Mouse (Mus musculus) large intestine, adult 2 months (tissue): Measurements from ENCODE around the gene Tor1aip2. TPM values are rescaled to one million over a fixed set of nuclear protein-coding genes. Genes with fewer than 3 reads are reported as not detected.
"Not testable (repeated sequence)": the region's sequence is repeated elsewhere in the genome, so short reads cannot be mapped to it uniquely, and the experiment has no call there.

Experiments
- DNase-seq: peaks from one replicate; pipeline ENCODE4 v3.0.0-alpha.2; 2012; ENCODE audit warnings: low read depth, low spot score
- whole genome bisulfite sequencing: fragments of 180-500 bp; shearing (Covaris S2); methylation state at CpG from one replicate; pipeline ENCODE4 v1.1.7; 2018; 5-methylcytosine and 5-hydroxymethylcytosine counted together
- polyA plus RNA-seq: library from polyadenylated mRNA; depleted of rRNA; stranded (reverse); fragments of >200 nt; gene quantifications from 2 replicates; pipeline ENCODE4 v1.2.3, GENCODE M21; 2012

Tor1aip2 gene
- polyA plus RNA-seq, 1 experiment, result 91.4 TPM

DNA sequence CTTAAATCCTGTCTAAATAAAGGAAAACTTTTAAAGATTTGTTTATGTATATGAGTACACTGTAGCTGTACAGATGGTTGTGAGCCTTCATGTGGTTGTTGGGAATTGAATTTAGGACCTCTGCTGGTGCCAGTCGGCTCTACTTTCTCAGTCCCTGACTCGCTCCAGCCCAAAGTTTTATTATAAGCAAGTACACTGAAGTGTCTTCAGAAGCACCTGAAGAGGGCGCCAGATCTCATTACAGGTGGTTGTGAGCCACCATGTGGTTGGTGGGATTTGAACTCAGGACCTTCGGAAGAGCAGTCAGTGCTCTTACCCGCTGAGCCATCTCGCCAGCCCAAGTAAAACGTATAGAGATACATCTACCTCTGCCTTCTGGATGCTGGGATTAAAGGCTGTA, 4.8 kb downstream of the Tor1aip2 start:
- 65% methylated on average over 7 of the region's 7 CpGs for WGBS
- DNase-seq, result not testable (repeated sequence)

DNA sequence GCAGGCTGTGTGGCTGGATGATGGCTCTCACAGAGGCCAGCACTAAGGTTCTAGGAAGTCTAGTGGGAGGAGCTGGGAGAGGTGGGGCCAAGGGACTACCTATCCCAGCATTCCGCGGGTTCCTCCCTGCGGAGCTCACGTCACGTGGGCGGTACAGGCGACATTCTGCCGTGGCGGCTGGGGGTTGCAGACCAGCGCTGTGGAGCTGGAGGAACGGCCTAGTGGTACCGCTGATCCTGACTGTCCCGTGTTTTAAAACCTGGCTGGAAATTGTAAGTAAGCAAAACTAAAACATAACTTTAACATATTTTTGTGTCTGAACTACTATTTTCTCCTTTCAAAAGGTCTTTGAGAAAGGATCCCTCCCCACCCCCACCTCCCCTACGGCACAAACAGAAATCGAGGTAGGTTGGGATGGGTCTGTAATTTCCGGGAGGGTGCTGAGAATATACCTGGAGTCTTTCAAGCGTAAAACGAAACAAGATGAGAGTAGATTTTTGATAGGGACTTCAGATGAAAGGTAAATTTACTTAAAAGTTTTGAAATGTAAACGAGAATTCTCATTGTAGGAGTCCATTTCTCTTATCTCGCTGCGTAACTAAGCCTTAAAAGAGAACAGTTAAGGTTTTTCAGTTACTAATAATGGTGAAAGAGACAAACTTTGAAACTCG, 5.7 kb downstream of the Tor1aip2 start:
- DNase-seq, result no peak

DNA sequence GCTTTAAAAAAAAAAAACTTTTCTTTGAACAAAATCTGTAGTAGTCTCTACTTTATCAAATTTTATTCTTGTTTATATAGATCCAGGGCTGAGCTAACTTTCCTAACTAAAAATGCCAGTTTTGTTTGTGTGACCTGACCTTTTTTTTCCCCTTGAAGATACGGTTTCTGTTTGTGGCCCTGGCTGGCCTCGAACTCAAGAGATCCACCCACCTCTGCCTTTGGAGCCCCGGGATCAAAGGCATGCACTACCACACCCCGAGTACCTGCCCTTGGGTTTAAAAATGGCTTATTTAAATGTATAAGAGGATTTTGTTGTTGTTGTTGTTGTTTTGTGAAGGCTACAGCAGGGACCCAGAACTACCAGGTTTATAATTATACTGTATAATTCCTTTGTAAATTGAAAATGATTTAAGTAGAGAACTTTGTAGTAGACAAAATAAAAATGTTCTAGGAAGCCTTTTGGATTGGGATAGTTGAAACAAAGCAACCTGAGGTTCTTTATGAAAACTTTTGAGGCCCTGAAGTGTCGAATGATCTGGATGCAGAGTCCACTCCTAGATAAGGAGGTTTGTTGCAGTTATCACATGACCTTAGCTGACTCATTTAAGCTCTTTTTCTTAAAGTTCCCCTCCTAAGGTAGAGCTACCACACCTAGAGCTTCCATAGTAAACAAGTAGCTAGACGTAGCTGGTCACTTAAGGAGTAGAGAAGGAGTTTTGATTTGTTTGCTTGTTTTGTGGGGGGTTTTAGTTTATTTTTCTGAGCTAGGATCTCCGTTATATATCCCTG, 6.4 kb downstream of the Tor1aip2 start:
- no peak for DNase-seq
- WGBS, result 9% methylated on average over 7 of the region's 7 CpGs

More for the DNA sequence above, 5.7 kb downstream of the Tor1aip2 start:
- WGBS, result under 1% methylated on average over 22 of the region's 22 CpGs

DNA sequence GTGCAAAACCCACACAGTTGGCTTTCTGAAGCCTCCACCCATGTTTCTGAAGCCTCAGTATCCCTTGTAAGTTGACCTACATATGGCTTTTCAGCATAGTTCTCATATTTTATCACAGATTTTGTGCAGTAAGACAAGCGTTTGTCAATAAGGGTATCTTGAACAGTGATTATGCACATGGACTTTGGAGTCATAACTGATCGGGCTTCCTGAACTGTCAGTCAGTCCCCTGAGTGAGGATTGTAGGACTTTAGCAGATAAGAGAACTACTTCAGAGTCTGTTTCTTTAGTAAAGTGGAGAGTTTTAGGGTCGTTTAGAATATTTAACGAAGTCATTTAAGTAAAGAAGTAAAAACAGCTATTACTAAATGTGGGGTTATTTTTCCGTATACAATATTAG, 7.3 kb downstream of the Tor1aip2 start:
- DNase-seq, result no peak
- WGBS, result 32% methylated on average over 5 of the region's 5 CpGs

DNA sequence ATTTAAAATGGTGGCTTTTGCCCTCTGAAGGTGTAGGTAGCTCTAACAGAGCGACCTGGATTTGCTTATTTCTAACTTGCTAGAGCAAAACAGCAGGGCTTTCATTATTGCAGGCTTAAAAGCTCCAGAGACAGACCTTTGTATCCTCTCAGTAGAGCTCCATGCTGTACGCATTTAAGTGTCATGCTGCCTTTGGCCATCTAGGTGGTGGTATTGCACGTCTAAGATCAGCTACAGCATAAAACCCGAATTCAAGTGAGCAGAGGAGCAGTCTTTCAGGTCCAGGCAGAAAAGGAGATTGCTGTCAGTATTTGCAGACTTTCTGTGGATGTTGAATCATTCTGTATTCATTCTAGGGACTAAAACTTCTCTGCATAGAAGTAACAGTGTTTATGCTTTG, 7.8 kb downstream of the Tor1aip2 start:
- WGBS, result 6% methylated on average over 4 of the region's 4 CpGs
- DNase-seq, result no peak

DNA sequence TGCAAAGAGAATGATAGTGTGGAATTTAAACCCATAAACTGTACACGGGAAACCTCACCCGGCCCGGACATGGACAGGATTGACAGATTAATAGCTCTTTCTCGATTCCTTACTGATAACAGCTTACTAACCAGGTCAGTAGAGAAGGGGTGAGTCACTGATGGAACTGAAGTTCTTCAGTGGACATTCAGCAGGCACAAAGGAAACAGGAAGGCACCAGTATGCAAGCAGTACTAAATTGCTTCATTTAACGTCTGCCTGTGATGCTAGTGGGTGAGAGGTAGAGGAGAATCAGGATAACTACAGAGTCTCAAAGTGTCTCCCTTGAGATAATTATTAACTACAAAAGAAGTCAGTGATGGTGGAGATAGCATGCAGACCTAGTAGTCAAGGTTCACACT, 9.0 kb downstream of the Tor1aip2 start:
- DNase-seq, result no peak
- 13% methylated on average over 5 of the region's 5 CpGs for WGBS

DNA sequence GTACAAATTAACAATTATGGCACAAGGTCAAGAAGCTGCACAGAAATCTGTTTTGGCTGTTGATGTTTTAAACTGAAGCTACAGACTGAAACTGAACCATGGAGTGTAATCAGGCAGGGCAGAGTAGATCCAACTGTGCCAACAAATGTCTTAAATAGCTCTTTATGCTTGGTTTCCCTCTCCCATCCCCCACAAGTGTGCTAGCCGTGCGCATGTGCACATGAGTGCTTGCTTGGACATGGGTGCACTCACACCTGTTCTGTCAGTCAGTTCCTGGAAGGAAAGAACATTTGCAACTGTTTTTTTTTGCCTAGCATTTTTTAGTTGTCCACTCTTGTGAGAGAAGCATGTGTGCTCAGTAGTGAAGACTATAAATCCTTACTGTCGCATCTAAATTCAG, 11.5 kb downstream of the Tor1aip2 start:
- no peak for DNase-seq

DNA sequence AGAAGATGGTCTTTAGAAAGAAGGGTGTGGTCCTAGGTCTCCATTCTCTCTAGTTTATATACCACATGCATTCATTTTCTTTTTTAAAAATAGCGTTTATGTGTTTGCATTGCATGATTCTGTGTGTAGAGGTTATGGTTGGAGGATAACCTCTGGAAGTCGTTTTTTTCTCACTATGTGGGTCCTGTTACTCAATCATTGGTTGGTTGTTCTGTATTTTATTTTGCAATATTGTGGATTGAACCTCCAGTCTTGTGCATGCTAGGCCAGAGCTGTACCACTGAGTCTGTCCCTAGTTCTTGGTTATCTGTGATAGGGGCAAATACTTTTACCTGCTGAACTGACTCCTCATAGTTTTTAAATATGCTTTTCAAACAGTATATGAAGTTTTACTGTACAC, 23.0 kb downstream of the Tor1aip2 start:
- WGBS, result 47% methylated on average over 2 of the region's 2 CpGs
- DNase-seq, result no peak

More for the DNA sequence above, 11.5 kb downstream of the Tor1aip2 start:
- WGBS, result 69% methylated on average over 3 of the region's 3 CpGs

DNA sequence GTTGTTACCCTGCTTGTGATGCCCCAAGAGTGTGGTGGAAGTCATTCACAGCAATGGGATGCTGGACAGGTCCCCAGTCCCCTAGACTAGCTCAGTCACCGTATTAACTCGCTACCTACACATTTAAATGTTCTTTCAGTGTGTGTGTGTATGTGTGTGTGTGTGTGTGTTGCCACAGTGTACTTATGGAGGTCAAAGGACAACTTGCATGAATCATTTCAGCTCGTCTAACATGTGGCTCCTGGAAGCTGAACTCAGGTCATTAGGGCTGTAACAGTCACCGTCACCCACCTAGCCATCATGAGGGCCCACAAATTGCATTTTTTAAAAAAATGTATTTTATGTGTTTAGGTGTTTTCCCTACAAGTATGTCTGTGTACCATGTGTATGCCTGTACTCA, 27.0 kb downstream of the Tor1aip2 start:
- 72% methylated on average over 4 of the region's 4 CpGs for WGBS
- DNase-seq, result no peak

DNA sequence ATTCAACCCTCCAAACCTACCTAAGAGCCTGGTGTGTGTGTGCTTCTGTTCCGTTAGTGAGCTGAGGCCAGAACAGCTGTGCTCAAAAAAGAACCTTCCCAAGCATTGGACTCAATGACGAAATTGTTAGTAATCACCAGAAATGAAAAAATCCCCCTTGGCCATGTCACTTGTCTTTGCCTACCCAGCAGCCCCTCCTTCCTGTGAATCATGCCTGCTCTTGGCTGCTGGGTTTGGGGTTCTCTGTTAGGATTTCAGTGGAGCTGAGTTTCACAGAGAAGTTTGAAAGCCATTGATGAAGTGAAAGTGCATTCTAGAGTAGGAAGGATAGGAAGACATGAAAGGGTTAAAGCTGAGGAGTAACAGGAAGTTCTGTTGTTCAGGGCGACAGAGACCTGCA, 30.9 kb downstream of the Tor1aip2 start:
- 49% methylated on average over 3 of the region's 3 CpGs for WGBS
- no peak for DNase-seq

DNA sequence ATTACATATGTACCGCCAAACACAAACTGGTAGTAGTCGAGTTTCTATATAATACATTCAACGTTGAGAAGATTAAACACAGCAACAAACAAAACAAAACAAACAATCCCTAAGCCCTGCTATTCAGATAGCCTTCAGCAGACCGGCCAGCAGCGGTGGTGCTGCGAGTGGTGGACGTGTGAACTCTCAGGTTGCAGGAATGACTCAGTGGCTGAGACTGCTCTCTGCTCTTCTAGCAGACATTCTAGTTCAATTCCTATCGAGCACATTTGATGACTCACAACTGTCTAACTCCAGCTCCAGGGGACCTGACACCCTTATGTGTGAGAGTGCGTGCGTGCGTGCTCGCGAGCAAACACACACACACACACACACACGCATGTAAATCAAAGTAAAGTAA, 34.9 kb downstream of the Tor1aip2 start:
- DNase-seq, result no peak
- WGBS, result 74% methylated on average over 14 of the region's 14 CpGs

DNA sequence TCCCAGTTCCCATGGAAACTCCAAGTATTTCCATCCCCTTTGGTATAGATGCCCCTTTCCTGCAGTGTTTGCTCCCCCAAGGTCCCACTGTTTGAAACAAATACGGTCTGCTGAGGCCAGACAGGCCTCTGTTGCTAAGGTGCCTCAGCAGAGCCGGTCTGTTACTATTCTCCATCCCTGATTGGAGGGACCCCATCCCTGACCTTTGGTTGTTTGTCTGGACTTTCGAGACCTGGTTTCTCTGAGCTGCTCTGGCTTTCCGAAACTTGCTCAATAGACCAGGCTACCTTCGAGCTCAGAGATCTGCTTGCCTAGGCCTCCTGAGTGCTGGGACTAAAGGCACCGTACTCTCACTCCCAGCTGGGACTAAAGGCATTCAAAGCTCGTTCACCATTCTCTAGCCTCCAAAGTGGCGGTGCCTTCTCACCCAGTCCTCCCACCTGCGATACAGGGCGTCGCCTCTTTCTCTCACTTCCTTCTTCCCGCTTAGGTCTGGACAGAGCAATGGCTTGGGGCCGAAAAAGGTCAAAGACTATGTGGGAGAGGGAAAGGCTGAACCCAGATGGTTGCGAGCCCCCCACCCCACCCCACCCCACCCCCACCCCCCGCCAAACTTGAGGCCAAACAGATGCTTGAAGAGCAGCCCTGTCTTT, 38.1 kb downstream of the Tor1aip2 start:
- peak; percentile 24 for DNase-seq
- 29% methylated on average over 15 of the region's 15 CpGs for WGBS

DNA sequence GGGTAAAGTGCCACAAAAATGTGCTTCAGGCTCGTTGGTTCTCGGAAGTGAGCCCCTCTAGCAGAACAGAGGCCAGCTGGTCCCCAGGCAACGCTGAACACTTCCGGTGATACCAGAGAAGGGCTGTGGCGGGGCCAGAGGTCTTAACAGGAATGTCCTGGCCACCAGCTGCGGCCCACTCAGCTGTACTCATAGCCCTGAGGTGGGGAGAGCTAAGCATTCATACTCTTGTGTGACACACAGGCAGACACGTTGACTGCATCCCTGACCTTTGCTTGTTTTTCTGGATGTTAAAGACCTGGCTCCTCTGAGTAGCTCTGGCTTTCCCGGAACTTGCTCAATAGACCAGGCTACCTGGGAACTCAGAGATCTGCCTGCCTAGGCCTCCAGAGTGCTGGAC, 39.4 kb downstream of the Tor1aip2 start:
- WGBS, result 68% methylated on average over 8 of the region's 8 CpGs
- DNase-seq, result no peak

DNA sequence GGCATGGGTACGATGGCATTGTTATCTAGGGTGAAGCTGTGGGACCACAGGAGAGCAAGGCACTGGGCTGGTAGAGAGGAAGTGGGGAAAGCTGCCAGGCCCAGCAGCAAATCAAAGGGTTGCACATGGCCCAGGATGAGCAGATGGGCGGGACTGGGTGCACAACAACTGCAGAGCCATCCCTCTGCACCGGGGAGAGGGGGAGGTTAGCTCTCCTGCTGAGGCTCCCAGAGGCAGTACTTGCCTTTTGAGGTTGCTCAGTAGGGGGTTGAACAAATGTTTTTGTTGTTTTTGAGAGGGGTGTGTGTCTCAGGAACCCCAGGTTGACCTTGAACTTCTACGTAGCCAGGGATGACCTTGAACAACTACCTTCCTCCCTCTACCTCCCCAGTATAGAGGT, 41.3 kb downstream of the Tor1aip2 start:
- DNase-seq, result no peak

DNA sequence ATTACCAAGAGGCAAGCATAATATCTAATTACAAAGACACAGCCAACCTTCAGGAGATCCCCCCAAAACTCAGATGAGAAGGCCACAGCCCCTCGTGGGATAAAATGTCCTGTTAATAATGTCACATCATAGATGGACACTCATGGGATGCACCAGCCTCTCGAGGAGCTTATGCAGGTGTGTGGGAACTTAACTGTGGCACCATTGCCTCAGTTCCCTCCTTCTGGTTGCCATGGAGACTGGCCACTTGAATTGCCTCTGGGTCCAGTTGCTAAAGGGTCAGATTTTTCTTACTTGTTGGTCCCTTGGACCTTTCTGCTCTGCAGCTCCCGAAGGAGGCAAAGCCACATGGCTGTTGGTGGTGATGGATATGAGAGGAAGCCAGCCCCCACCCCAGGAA, 42.5 kb downstream of the Tor1aip2 start:
- 59% methylated on average over 3 of the region's 3 CpGs for WGBS
- no peak for DNase-seq

More for the DNA sequence above, 41.3 kb downstream of the Tor1aip2 start:
- 53% methylated on average over 4 of the region's 4 CpGs for WGBS

DNA sequence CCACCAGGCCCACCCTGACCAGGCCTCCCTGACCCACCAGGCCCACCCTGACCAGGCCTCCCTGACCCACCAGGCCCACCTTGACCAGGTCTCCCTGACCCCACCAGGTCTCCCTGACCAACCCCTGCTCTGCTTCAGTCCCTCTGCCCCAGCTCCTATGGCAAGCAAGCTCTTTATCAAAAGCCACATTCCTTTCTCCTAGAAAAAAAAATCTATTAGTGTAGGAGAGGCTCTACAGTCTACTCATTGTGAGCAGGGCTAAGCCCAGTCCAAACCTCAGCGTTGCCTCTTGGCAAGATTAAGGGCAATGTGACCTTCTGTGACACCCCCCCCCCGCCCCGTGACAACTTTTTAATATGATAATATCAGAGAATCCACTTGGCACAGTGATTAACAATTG, 49.4 kb downstream of the Tor1aip2 start:
- 76% methylated on average over 3 of the region's 3 CpGs for whole genome bisulfite sequencing

DNA sequence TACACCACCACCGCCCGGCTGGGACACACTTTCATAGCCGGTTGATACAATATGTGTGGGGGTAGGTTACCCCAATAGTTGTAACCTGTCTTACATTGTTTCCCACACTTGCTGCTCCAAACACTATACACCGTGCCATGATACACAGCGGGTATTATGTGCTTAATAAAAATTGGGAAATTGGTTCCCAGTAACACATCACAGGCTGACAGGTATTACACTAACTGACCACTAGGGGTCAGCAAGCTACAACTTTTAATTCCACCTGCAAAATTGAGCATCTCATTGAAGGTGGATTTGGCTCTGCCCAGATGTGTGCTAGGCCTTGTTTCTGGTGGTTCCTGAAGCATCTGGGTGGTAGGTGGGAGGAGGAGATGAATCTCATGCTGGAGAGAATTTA, 50.6 kb downstream of the Tor1aip2 start:
- peak; percentile 6 for DNase-seq
- 54% methylated on average over 5 of the region's 5 CpGs for WGBS

More for the DNA sequence above, 49.4 kb downstream of the Tor1aip2 start:
- no peak for DNase-seq

DNA sequence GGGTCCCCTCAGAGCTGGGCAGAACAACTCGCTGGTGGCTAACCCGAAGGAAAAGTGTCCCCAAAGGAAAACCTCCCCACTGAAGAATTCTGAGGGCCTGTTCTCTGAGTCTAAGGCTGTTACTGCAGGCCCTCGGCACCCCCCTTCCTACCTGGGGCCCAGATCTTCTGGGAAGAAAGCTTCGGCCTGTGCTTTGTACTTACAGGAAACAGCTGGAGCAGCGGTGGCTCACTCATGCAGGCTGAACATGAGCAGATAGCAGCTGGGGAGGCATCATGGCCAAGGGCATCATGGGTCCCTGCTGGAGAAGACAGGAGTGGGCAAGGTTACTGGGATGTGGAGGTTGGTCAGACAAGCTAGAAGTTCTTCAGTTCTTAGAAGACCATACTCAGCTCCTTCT, 52.4 kb downstream of the Tor1aip2 start:
- WGBS, result 70% methylated on average over 5 of the region's 5 CpGs
- DNase-seq, result no peak

DNA sequence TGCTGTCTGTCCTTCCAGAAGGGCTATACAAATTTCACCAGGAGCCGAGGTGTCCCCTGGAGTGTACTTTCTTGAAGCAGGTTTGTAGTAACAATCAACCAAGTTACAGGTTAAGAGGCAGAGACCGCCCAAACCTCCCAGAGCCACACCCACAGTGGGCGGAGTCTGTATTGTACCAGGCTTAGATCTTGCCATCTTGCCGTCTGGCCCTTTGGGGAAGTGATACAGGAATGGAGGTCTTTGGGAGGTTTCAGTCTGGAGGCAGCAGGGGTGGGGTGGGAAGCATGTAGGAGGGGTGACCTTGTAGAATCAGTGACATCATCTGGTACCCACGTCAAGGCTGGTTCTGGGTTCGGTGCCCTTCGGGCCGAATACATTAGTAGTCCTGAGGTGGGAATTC, 54.4 kb downstream of the Tor1aip2 start:
- WGBS, result 72% methylated on average over 8 of the region's 8 CpGs
- DNase-seq, result no peak

DNA sequence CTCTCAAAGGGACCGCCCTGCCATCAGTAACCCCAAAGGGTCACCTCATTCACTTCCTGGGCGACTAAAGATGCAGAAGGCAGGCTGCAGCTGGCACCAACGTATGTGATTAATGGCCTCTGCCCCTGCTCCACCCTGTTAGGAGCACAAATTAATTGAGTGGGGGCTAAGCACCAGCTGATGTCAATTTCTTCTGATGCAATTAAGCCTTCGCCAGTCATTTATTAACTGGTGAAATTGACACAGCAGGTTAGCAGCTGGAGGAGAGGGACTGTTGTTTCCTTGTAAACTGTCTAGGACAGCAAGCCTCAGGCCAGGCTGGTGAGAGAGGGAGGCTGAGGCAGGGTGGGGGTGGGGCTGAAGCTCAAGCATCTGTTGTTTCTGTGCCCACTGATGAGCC, 54.8 kb downstream of the Tor1aip2 start:
- WGBS, result 62% methylated on average over 4 of the region's 4 CpGs
- DNase-seq, result no peak

DNA sequence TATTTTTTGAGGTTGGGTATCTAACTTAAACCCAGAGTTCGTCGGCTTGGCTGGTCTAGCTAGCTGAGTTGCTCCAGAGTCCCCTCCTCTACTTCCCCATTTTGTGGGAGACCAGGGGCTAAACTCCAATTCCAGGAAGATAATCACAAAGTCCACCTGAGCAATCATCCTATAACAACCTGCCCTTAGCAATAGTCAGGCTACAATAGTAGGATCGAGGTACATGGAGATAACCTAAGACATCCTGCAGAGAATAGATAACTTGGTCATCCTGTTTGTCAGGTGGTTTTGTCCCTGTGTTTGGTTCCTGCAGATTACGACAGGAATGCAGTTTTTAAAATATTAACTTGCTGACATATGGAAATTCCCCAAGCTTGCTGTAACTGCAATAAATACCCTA, 56.6 kb downstream of the Tor1aip2 start:
- WGBS, result 64% methylated on average over 4 of the region's 4 CpGs
- DNase-seq, result no peak
